Mouse (Mus musculus): ENCODE data around the gene Klf15.

Klf15 gene

GRCm38 (mm10) chr6:90462181-90462706 is at the start of gene Klf15:
TSS of gene Klf15 (plus strand) at chr6:90462576.
- peak; percentile 88 for DNase-seq

GRCm38 (mm10) chr6:90422565-90422964 is 39.8 kb upstream of the Klf15 start:
- DNase-seq, result peak; percentile 71

GRCm38 (mm10) chr6:90425361-90425760 is 37.0 kb upstream of the Klf15 start:
- DNase-seq, result no peak

- DNase-seq, result no peak
Observed at GRCm38 (mm10) chr6:90426003-90426402, 36.4 kb upstream of the Klf15 start.

GRCm38 (mm10) chr6:90428380-90428974 is 33.9 kb upstream of the Klf15 start, which contains the start of gene Cfap100:
TSS of gene Cfap100 (minus strand) at chr6:90428797.
- peak; percentile 64 for DNase-seq

- no peak for DNase-seq
Observed at GRCm38 (mm10) chr6:90429911-90430310, 32.5 kb upstream of the Klf15 start.

GRCm38 (mm10) chr6:90431487-90431886 is 30.9 kb upstream of the Klf15 start:
- DNase-seq, result no peak

- DNase-seq, result no peak
Observed at GRCm38 (mm10) chr6:90434687-90435086, 27.7 kb upstream of the Klf15 start.

- DNase-seq, result peak; percentile 81
Observed at GRCm38 (mm10) chr6:90435195-90435618, 27.2 kb upstream of the Klf15 start.

GRCm38 (mm10) chr6:90436192-90436907 is 26.0 kb upstream of the Klf15 start:
- DNase-seq, result no peak

- no peak for DNase-seq
Observed at GRCm38 (mm10) chr6:90437041-90437440, 25.3 kb upstream of the Klf15 start.

GRCm38 (mm10) chr6:90446883-90447282 is 15.5 kb upstream of the Klf15 start:
- DNase-seq, result no peak

GRCm38 (mm10) chr6:90450179-90450578 is 12.2 kb upstream of the Klf15 start:
- DNase-seq, result peak; percentile 81

- DNase-seq, result peak; percentile 45
Observed at GRCm38 (mm10) chr6:90450697-90451096, 11.7 kb upstream of the Klf15 start.

- DNase-seq, result no peak
Observed at GRCm38 (mm10) chr6:90451512-90451911, 10.9 kb upstream of the Klf15 start.

GRCm38 (mm10) chr6:90452603-90453002 is 9.8 kb upstream of the Klf15 start:
- no peak for DNase-seq

- DNase-seq, result no peak
Observed at GRCm38 (mm10) chr6:90453751-90454150, 8.6 kb upstream of the Klf15 start.

GRCm38 (mm10) chr6:90457421-90457820 is 5.0 kb upstream of the Klf15 start:
- DNase-seq, result no peak

- DNase-seq, result no peak
Observed at GRCm38 (mm10) chr6:90461181-90461580, 1.2 kb upstream of the Klf15 start.

- peak; percentile 46 for DNase-seq
Observed at GRCm38 (mm10) chr6:90461771-90462170, 605 bp upstream of the Klf15 start.

- peak; percentile 70 for DNase-seq
Observed at GRCm38 (mm10) chr6:90462841-90463227, 458 bp downstream of the Klf15 start.

GRCm38 (mm10) chr6:90463228-90463862 is 969 bp downstream of the Klf15 start:
- DNase-seq, result peak; percentile 83

- DNase-seq, result peak; percentile 51
Observed at GRCm38 (mm10) chr6:90463890-90464421, 1.6 kb downstream of the Klf15 start.

All from cerebellum, adult 11-12 months (tissue).